Mouse (Mus musculus): Measurements from ENCODE around the gene Tmc7.

GRCm38 (mm10) chr7:118493892-118494291, 90.6 kb downstream of the Tmc7 start:
- no peak for TF ChIP-seq CTCF (IDR thresholded peaks at IDR 0.05; ENCODE audit: borderline replicate concordance, insufficient read depth, low read length)
- TF ChIP-seq POLR2A (IDR thresholded peaks at IDR 0.05; ENCODE audit: low read depth, low read length): no peak

Measured in embryonic fibroblast, embryonic 13.5 days (primary cell).